Mouse (Mus musculus) granulocyte monocyte progenitor cell, adult 5-6 weeks (primary cell): ENCODE data around the gene Dnal1. TPM values are rescaled to one million over a fixed set of nuclear protein-coding genes. Genes with fewer than 3 reads are reported as not detected.

ENCODE experiments used
- ATAC-seq: replicated peaks from 2 replicates; pipeline ENCODE4 v1.8.0; 2016; ENCODE audit warnings: mild to moderate bottlenecking, moderate TSS enrichment, inconsistent platforms; ENCODE audit not compliant: poor library complexity, severe bottlenecking
- total RNA-seq, 2 experiments: library from RNA; stranded (forward) in 1 of 2; stranded (reverse) in 1 of 2; fragments of 200-712, 200-1000 nt in 1 of 2; fragments of >200 nt in 1 of 2; fragmentation: Nextera tagmentation in 1 of 2; gene quantifications; 2 replicates each; pipeline ENCODE4 v1.2.3; 2014 to 2017

The Dnal1 gene
- total RNA-seq, 2 experiments from 2014 or later, result 0.77 to 1.5 TPM

DNA sequence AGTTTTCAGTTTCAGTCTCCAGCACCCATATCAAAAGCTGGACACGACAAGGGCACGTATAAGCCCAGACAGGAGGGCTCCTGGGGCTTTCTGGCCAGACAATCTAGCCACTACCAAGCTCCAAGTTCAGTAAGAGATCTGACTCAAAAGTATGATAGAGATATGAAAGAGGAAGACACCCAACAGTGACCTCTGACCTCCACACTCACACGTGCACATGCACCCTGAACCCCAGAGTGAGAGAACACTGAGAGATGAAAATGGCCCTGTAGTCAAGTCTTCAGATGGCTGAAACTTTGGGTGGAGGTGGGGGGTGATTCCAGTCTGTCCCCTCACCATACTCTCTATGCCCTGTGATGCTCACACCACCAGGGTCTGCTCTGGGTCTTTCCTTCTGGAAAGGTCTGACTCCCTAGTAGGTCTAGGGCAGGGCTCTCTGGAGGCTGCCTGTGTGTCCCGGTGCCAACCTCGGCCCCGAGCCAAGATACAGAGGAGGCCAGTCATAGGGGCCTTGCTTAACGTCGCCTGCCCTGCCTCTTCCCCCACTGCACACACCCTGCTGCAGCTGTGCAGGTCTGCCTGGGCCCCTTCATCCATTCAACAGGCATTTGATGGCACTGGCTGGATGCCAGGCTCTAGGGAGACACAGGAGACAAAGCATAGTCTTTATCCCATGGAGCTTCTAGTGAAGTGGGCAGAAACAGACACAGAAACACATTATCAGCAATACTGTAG, 66.7 kb downstream of the Dnal1 start:
- ATAC-seq, result peak; percentile 60

- ATAC-seq, result no peak
Observed at GRCm38 (mm10) chr12:84181999-84182398, 67.8 kb downstream of the Dnal1 start.

DNA sequence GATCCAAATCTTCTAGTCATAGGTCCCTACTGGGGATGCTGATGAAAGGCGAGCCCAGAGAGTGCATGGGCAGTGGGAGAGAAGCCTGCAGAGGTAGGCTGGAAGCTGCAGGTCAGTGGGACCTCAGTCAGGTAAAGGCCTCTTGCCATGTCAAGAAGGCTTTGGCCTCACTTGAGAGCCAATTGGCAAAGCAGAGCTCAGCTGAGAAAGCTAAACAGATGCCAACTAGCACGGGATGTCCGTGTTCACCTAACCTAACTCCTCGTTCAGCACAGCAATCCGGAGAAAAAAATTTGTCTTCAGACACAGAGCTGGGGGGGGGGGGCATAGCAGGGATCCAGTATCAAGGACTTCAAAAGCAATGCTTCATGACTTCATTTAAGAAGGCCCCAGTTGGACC, 70.8 kb downstream of the Dnal1 start:
- ATAC-seq, result no peak

GRCm38 (mm10) chr12:84185547-84185946, 71.4 kb downstream of the Dnal1 start:
- ATAC-seq, result no peak

DNA sequence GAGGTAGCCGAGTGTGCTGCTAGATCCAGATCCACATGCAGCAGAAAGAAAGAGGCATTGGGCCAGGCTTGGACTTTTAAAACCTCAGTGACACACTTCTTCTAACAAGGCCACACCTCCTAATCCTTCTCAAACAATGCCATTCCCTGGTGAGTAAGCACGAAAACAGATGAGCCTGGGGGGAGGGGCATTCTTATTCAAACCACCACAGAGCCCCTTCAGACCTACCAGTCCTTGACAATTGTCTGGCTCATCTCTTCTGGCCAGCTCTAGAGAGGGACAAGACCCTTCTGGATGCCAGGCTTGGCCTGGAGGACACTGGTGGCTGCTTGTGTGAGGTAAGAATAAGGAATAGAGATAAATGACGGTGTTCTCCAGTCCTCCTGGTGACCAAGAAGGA, 72.4 kb downstream of the Dnal1 start:
- ATAC-seq, result no peak

DNA sequence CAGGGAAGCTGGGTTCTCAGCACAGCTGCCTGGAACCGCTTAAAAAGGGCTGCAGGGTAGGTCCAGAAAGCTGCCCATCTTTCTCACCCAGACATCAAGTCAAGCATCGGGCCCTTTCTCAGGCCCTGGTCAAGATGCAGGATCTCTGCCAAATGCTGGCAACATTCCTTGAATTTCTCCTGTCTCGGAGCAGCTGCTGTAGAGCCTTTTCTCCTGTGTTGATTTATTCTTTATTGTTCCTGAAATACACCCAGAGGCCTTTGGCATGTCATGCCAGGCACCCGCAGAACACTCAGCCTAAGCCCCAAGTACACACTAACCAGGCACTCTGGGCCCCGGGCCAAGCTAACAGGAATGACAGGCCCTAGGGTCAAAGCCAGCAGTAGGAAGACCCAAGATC, 72.8 kb downstream of the Dnal1 start:
- ATAC-seq, result no peak

DNA sequence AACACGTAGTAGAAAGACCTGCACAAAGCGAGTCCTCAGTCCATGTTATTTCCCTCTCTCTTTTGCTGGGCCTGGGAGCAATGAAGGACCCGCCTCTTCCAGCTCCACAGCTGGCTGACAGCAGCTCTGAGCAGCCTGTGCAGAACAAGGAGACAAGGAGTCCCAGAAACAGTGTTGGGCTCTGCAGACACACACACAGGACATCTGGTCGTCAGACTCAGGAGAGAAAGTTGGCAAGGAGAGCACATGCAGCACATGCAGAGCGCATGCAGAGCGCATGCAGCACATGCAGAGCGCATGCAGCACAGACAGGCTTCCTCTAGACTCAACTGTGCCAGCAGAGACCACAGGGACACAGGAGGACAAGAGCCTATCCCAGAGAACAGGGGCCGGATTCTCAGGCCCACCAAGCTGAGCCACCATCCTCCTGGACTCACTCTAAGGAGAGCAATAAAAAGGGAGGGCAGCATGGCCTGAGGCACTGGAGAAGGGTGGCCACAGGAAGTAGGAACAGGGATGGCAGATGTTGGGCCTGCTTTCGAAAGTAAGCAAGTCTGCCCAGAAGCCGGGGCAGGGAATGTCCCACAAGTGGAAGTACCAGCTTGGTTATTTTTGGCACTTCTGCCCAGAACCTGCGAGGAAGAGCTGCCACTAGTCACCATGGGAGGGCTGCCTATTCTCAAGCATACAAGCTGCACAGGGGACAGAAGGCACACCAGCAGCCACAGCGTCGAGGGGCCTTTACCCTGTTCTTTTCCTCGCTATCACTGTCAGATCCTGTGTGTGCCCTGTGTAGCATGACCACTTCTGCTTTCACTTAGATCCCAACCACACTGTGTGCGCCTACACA, 73.8 kb downstream of the Dnal1 start:
- peak; percentile 69 for ATAC-seq

GRCm38 (mm10) chr12:84188881-84189444, 74.8 kb downstream of the Dnal1 start:
- no peak for ATAC-seq

DNA sequence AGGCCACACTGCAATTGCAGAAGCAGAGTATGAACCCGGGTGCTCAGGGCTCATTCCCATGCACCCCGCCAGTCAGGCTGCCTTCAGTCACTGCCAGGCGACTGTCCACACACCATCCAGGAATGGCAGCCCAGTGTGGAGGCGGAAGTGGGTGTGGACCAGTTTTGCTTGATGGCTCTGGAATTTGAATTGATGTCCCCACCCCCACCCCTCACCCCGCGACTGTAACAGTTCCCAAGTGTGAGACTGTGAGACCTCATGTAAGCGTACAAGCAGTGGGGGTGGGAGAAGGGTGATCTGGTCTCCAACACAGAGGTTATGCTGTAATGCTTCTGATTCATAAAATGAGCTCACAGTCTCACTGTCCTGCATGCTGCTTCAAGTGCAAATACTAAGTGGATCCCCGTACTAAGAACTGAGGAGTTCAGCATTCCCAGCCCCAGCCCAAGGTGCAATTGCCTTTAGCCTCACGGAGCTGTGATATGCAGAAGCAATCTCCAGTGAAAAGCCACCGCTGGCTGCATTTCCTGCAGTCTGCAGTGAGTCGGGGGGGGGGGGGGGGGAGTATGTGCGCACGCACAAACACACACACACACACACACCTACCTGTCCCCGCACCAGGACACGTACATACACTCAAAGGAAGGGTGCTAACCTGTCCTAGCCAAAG, 76.1 kb downstream of the Dnal1 start:
- ATAC-seq, result no peak

DNA sequence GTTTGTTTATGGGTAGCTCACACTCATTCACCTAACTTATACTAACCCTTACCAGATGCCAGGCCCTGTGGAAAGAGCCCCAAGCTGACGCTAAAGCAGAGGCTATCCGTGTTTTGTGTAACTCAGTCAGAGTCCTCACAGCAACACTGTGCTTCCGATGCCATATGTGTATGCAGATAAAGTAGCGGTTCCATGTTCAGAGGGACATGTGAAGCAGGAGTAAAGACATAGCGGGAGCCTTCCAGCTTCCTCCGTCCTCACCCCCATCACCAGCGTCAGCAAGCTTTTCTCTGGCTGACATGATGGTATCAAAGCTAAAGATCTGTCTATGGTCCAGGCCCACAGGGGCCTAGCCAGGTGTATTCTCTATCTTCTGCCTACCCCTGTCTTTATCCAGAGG, 77.0 kb downstream of the Dnal1 start:
- no peak for ATAC-seq

DNA sequence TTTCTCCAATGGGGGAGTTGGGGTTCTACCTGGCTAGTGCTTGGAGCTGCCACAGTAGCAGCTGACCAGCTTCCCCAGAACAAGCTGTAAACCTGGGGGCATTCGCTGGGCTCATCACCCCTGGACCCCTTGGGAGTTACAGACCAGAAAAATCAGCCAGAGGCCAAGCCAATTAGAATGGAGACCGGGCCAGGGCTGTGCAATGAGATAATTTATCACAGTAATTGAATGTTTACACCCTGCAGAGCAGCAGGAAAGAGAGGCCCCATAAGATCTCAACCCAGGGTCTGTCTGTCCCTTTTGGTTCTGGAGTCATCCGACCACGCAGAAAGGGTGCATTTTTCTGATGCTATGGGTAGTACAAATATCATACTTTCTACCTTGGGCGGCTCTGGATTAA, 77.6 kb downstream of the Dnal1 start:
- ATAC-seq, result no peak

GRCm38 (mm10) chr12:84192280-84192679, 78.1 kb downstream of the Dnal1 start:
- ATAC-seq, result peak; percentile 7

GRCm38 (mm10) chr12:84192741-84193641, 78.8 kb downstream of the Dnal1 start:
- ATAC-seq, result peak; percentile 18

GRCm38 (mm10) chr12:84193642-84194399, 79.7 kb downstream of the Dnal1 start:
- peak; percentile 80 for ATAC-seq

DNA sequence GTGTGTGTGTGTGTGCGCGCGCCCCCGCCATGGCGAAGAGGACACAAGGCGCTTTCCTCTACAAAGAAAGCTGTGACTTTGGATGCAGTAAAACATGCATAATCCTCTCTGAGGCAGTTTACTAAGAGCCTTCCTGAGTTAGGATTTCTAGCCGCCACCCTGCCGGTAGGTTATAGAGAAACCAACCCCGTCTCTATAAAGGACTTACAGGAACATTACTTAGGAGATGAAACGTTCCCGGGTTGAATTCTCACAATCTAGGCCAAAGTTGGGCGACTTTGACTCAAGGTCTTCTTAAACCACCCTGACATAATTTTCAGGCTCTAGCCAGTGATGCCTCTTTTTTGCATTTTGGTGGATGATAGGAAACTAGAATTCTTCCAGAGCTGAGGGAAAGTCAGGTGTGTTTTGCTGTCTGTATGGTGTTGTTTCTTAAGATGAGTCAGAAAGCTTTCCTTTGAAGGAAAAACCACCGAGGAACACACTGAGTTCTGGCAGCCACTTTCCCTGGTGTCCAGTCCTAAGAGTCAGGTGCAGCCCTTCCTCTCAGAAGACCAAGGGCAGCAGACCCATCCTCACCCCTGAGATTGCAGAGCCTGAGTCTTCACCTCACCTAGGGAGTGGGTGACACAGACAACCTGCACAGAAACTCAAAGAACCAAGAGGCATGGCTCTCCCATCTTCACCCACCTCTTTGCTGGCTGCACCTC, 80.4 kb downstream of the Dnal1 start:
- ATAC-seq, result no peak

GRCm38 (mm10) chr12:84195195-84195594, 81.0 kb downstream of the Dnal1 start:
- ATAC-seq, result no peak
